Mouse (Mus musculus): Measurements from ENCODE around the gene Bax. TPM values are rescaled to one million over a fixed set of nuclear protein-coding genes. Genes with fewer than 3 reads are reported as not detected.
"Not testable (repeated sequence)": the region's sequence is repeated elsewhere in the genome, so short reads cannot be mapped to it uniquely, and the experiment has no call there.

The Bax gene
- polyA plus RNA-seq, 1 experiment from 2014 or later = 271 TPM

GRCm38 (mm10) chr7:45491264-45491663 lies 24.6 kb upstream of the Bax start:
- 25% methylated on average over 3 of the region's 3 CpGs for whole genome bisulfite sequencing
- no peak overlapping the region; the same call in 1 of the 2 replicates for H3K9ac ChIP-seq
- H3K27ac ChIP-seq = no peak overlapping the region

GRCm38 (mm10) chr7:45490822-45491221 lies 24.1 kb upstream of the Bax start:
- Histone ChIP-seq H3K27ac (no peak overlapping the region), H3K4me3 (no peak overlapping the region), H3K9ac (no peak overlapping the region; the same call in 1 of the 2 replicates), H3K4me2 (no peak overlapping the region), H3K4me1 (replicated peaks) (peaks cover 25% of the 10 kb centered on the region), H3K36me3 (peaks cover 39% of the 10 kb centered on the region), H3K27me3 (no peaks in the 10 kb centered on the region), H3K9me3 (no peaks in the 10 kb centered on the region)
- 54% methylated on average over 9 of the region's 9 CpGs for WGBS
- no peak for ATAC-seq (ENCODE audit: low FRiP score)

More at GRCm38 (mm10) chr7:45491264-45491663, 24.6 kb upstream of the Bax start:
- H3K4me1 ChIP-seq (replicated peaks) = peaks cover 25% of the 10 kb centered on the region
- ATAC-seq (ENCODE audit: low FRiP score) = no peak
- no peaks in the 10 kb centered on the region for H3K27me3 ChIP-seq
- no peaks in the 10 kb centered on the region for H3K9me3 ChIP-seq
- peaks cover 43% of the 10 kb centered on the region for H3K36me3 ChIP-seq
- H3K4me3 ChIP-seq = no peak overlapping the region
- H3K4me2 ChIP-seq = no peak overlapping the region

- no peak overlapping the region for H3K4me3 ChIP-seq
- H3K27me3 ChIP-seq = no peaks in the 10 kb centered on the region
- H3K4me2 ChIP-seq = no peak overlapping the region
- H3K4me1 ChIP-seq (replicated peaks) = peaks cover 25% of the 10 kb centered on the region
- H3K36me3 ChIP-seq = peaks cover 26% of the 10 kb centered on the region
- H3K9ac ChIP-seq = no peak overlapping the region
- H3K9me3 ChIP-seq = no peaks in the 10 kb centered on the region
- H3K27ac ChIP-seq = no peak overlapping the region
- 82% methylated on average over 7 of the region's 7 CpGs for whole genome bisulfite sequencing
- no peak for ATAC-seq (ENCODE audit: low FRiP score)
Observed at GRCm38 (mm10) chr7:45489578-45489977, 22.9 kb upstream of the Bax start.

- Histone ChIP-seq H3K9me3 (no peaks in the 10 kb centered on the region), H3K4me1 (replicated peaks) (peaks cover 25% of the 10 kb centered on the region), H3K27ac (peak within 1 kb of the TSS; percentile 88), H3K36me3 (peaks cover 16% of the 10 kb centered on the region), H3K4me2 (peak within 1 kb of the TSS; percentile 66), H3K9ac (peak within 1 kb of the TSS; percentile 70), H3K27me3 (no peaks in the 10 kb centered on the region), H3K4me3 (peak within 1 kb of the TSS; percentile 45)
- WGBS = 10% methylated on average over 36 of the region's 38 CpGs
- peak; percentile 66 for ATAC-seq (ENCODE audit: low FRiP score)
Observed at GRCm38 (mm10) chr7:45488293-45489204, 21.9 kb upstream of the Bax start, which contains the start of gene Dhdh. Dhdh (minus strand) TSS chr7:45488805.

GRCm38 (mm10) chr7:45487861-45488292 lies 21.2 kb upstream of the Bax start:
- peak overlapping the region; percentile 45 for H3K4me3 ChIP-seq

GRCm38 (mm10) chr7:45486761-45487415 lies 20.2 kb upstream of the Bax start, which contains the start of gene Gm45808:
Gm45808 (minus strand) TSS chr7:45486811.
- Histone ChIP-seq H3K4me1 (replicated peaks) (peaks cover 25% of the 10 kb centered on the region), H3K27me3 (no peaks in the 10 kb centered on the region), H3K9me3 (no peaks in the 10 kb centered on the region), H3K4me3 (no peak within 1 kb of the TSS; the same call in 1 of the 2 replicates), H3K4me2 (0 out of 2 replicates have a peak within 1 kb of the TSS, but pooled peaks have one; percentile 66), H3K27ac (no peak within 1 kb of the TSS), H3K36me3 (peaks cover 1% of the 10 kb centered on the region; the same call in 1 of the 2 replicates), H3K9ac (no peak within 1 kb of the TSS)
- ATAC-seq (ENCODE audit: low FRiP score) = no peak
- WGBS = 80% methylated on average over 12 of the region's 12 CpGs

More at GRCm38 (mm10) chr7:45487861-45488292, 21.2 kb upstream of the Bax start:
- WGBS = 17% methylated on average over 11 of the region's 11 CpGs
- peaks cover 25% of the 10 kb centered on the region for H3K4me1 ChIP-seq (replicated peaks)
- H3K27me3 ChIP-seq = no peaks in the 10 kb centered on the region
- no peaks in the 10 kb centered on the region for H3K9me3 ChIP-seq
- H3K27ac ChIP-seq = peak overlapping the region; percentile 88
- peak overlapping the region; percentile 66 for H3K4me2 ChIP-seq
- peak; percentile 59 for ATAC-seq (ENCODE audit: low FRiP score)
- peaks cover 9% of the 10 kb centered on the region for H3K36me3 ChIP-seq
- peak overlapping the region; percentile 70 for H3K9ac ChIP-seq

- no peaks in the 10 kb centered on the region for H3K9me3 ChIP-seq
- H3K27ac ChIP-seq = no peak overlapping the region
- ATAC-seq (ENCODE audit: low FRiP score) = no peak
- H3K27me3 ChIP-seq = no peaks in the 10 kb centered on the region
- H3K36me3 ChIP-seq = no peaks in the 10 kb centered on the region
- H3K4me1 ChIP-seq (replicated peaks) = peaks cover 23% of the 10 kb centered on the region
- 83% methylated on average over 7 of the region's 7 CpGs for WGBS
- H3K4me2 ChIP-seq = no peak overlapping the region
- no peak overlapping the region for H3K4me3 ChIP-seq
- no peak overlapping the region for H3K9ac ChIP-seq
Observed at GRCm38 (mm10) chr7:45486158-45486557, 19.5 kb upstream of the Bax start.

GRCm38 (mm10) chr7:45484985-45485384 lies 18.3 kb upstream of the Bax start:
- H3K36me3 ChIP-seq; ATAC-seq (ENCODE audit: low FRiP score); H3K27ac ChIP-seq; H3K4me3 ChIP-seq; H3K4me2 ChIP-seq; H3K9ac ChIP-seq; H3K9me3 ChIP-seq; H3K27me3 ChIP-seq: not testable (repeated sequence)
- 96% methylated on average over 5 of the region's 5 CpGs for WGBS
- peaks cover 17% of the 10 kb centered on the region for H3K4me1 ChIP-seq (replicated peaks)

- 93% methylated on average over 1 of the region's 1 CpGs for WGBS
- no peak for ATAC-seq (ENCODE audit: low FRiP score)
- no peak overlapping the region for H3K9ac ChIP-seq
Observed at GRCm38 (mm10) chr7:45482166-45482565, 15.5 kb upstream of the Bax start.

GRCm38 (mm10) chr7:45481374-45481927 lies 14.8 kb upstream of the Bax start, which contains the start of gene Tulp2:
Tulp2 (plus strand) TSS chr7:45481877.
- H3K4me3 ChIP-seq = no peak within 1 kb of the TSS
- peak; percentile 73 for ATAC-seq (ENCODE audit: low FRiP score)
- no peaks in the 10 kb centered on the region for H3K4me1 ChIP-seq (replicated peaks)
- no peaks in the 10 kb centered on the region for H3K36me3 ChIP-seq
- H3K9me3 ChIP-seq = no peaks in the 10 kb centered on the region
- H3K4me2 ChIP-seq = no peak within 1 kb of the TSS
- no peak within 1 kb of the TSS for H3K27ac ChIP-seq
- no peaks in the 10 kb centered on the region for H3K27me3 ChIP-seq
- H3K9ac ChIP-seq = no peak within 1 kb of the TSS
- 48% methylated on average over 15 of the region's 15 CpGs for WGBS

More at GRCm38 (mm10) chr7:45482166-45482565, 15.5 kb upstream of the Bax start:
- no peak overlapping the region for H3K4me2 ChIP-seq
- H3K4me1 ChIP-seq (replicated peaks) = no peaks in the 10 kb centered on the region
- no peak overlapping the region for H3K27ac ChIP-seq
- H3K36me3 ChIP-seq = no peaks in the 10 kb centered on the region
- no peak overlapping the region for H3K4me3 ChIP-seq
- H3K9me3 ChIP-seq = no peaks in the 10 kb centered on the region
- H3K27me3 ChIP-seq = no peaks in the 10 kb centered on the region

GRCm38 (mm10) chr7:45480310-45480709 lies 13.6 kb upstream of the Bax start:
- not testable (repeated sequence) for H3K9me3 ChIP-seq; H3K27me3 ChIP-seq; H3K27ac ChIP-seq; H3K36me3 ChIP-seq; H3K9ac ChIP-seq; H3K4me2 ChIP-seq; ATAC-seq (ENCODE audit: low FRiP score); H3K4me3 ChIP-seq; H3K4me1 ChIP-seq (replicated peaks)
- 80% methylated on average over 4 of the region's 4 CpGs for WGBS

- Histone ChIP-seq H3K9ac (no peak overlapping the region), H3K4me1 (replicated peaks) (no peaks in the 10 kb centered on the region), H3K4me2 (no peak overlapping the region), H3K27ac (no peak overlapping the region), H3K27me3 (no peaks in the 10 kb centered on the region), H3K9me3 (no peaks in the 10 kb centered on the region), H3K36me3 (no peaks in the 10 kb centered on the region), H3K4me3 (no peak overlapping the region)
- 98% methylated on average over 7 of the region's 7 CpGs for WGBS
- no peak for ATAC-seq (ENCODE audit: low FRiP score)
Observed at GRCm38 (mm10) chr7:45478774-45479173, 12.1 kb upstream of the Bax start.
